Mouse (Mus musculus) liver, embryonic 11.5 days (tissue): ENCODE data around the gene Klrb1. TPM values are rescaled to one million over a fixed set of nuclear protein-coding genes. Genes with fewer than 3 reads are reported as not detected.
"Not testable (repeated sequence)": the region's sequence is repeated elsewhere in the genome, so short reads cannot be mapped to it uniquely, and the experiment has no call there.

Experiments used
- ATAC-seq: fragments of 200-750 bp; cut with Nextera tagmentation; replicated peaks from 2 replicates; pipeline ENCODE4 v1.8.0; 2017; ENCODE audit warnings: moderate number of reproducible peaks, mild to moderate bottlenecking, moderate TSS enrichment, moderate library complexity; ENCODE audit not compliant: low FRiP score
- DNase-seq: peaks from one replicate; pipeline ENCODE4 v3.0.0-alpha.2; 2017; ENCODE audit warnings: low spot score
- H3K27ac ChIP-seq: fragments of 300-500 bp; sonication (generic); 2 replicates; pipeline ENCODE4 v1.5.1; 2014; ENCODE audit warnings: mild to moderate bottlenecking, low read depth, low read length, control low read depth
- H3K27me3 ChIP-seq: fragments of 300-500 bp; sonication (generic); replicated peaks from 2 replicates; pipeline ENCODE4 v1.6.1; 2014; ENCODE audit warnings: low read length, mixed read lengths; ENCODE audit not compliant: control insufficient read depth, insufficient read depth
- H3K36me3 ChIP-seq: fragments of 300-500 bp; sonication (generic); 2 replicates; pipeline ENCODE4 v1.6.1; 2014; ENCODE audit warnings: mild to moderate bottlenecking, low read length, moderate library complexity, mixed read lengths; ENCODE audit not compliant: control insufficient read depth, insufficient read depth
- H3K4me1 ChIP-seq: fragments of 300-500 bp; sonication (generic); replicated peaks from 2 replicates; pipeline ENCODE4 v1.6.1; 2014; ENCODE audit warnings: low read length, mixed read lengths; ENCODE audit not compliant: control insufficient read depth, insufficient read depth
- H3K4me2 ChIP-seq: fragments of 300-500 bp; sonication (generic); 2 replicates; pipeline ENCODE4 v1.6.1; 2014; ENCODE audit warnings: mild to moderate bottlenecking, control low read depth, moderate library complexity
- H3K4me3 ChIP-seq: fragments of 300-500 bp; sonication (generic); 2 replicates; pipeline ENCODE4 v1.5.1; 2014; ENCODE audit warnings: low read depth, low read length, control low read depth
- H3K9ac ChIP-seq: fragments of 300-500 bp; sonication (generic); 2 replicates; pipeline ENCODE4 v1.6.1; 2014; ENCODE audit warnings: low read depth, low read length, control low read depth
- H3K9me3 ChIP-seq: fragments of 300-500 bp; sonication (generic); 2 replicates; pipeline ENCODE4 v1.6.1; 2016; ENCODE audit warnings: low read length, inconsistent platforms, mixed read lengths; ENCODE audit not compliant: control insufficient read depth
- WGBS: fragments of 180-500 bp; shearing (Covaris S2); extraction: QIAGEN DNeasy Blood & Tissue Kit; methylation state at CpG from one replicate; pipeline ENCODE4 v1.1.7; 2014; 5-methylcytosine and 5-hydroxymethylcytosine counted together
- polyA plus RNA-seq: library from polyadenylated mRNA; unstranded; fragments of >200 nt; fragmentation: Nextera tagmentation; extraction: Ambion mirVana; gene quantifications from 2 replicates; pipeline ENCODE4 v1.2.1, GENCODE M21; 2014

The Klrb1 gene
- polyA plus RNA-seq, 1 experiment from 2014 or later: not detected

GRCm38 (mm10) chr6:128747006-128747405, 24.1 kb upstream of the Klrb1 start:
- WGBS: 76% methylated on average over 6 of the region's 6 CpGs
- not testable (repeated sequence) for H3K4me1 ChIP-seq, H3K4me2 ChIP-seq, ATAC-seq, H3K27me3 ChIP-seq, H3K9ac ChIP-seq, H3K36me3 ChIP-seq, H3K4me3 ChIP-seq, DNase-seq, H3K27ac ChIP-seq, H3K9me3 ChIP-seq

DNA sequence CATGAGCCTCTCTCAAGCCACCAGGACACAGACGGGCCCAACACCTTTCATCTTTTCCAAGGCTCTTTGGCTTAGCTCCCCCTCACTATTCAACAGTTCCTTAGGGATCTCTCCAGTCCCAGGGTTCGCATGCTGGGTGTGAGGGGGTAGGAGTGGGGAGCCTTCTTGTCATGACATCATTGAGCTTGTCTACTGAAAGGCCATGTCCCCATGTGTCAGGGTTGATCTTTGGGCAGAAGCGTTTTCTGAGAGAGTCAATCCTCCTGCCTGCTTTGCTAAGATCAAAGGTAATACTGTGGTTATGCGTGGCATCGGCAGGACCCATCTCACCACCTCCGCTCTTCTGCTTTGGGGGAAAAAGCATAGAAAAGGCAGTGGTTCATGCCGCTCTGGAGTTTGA, 14.6 kb upstream of the Klrb1 start:
- no peak overlapping the region for H3K27ac ChIP-seq
- no peaks in the 10 kb centered on the region for H3K4me1 ChIP-seq
- ATAC-seq (no peak), DNase-seq (no peak)
- no peaks in the 10 kb centered on the region for H3K36me3 ChIP-seq
- H3K9ac ChIP-seq: no peak overlapping the region
- H3K27me3 ChIP-seq: no peaks in the 10 kb centered on the region
- H3K4me3 ChIP-seq: no peak overlapping the region
- WGBS: 83% methylated on average over 7 of the region's 7 CpGs
- no peak overlapping the region for H3K4me2 ChIP-seq
- H3K9me3 ChIP-seq: no peaks in the 10 kb centered on the region

DNA sequence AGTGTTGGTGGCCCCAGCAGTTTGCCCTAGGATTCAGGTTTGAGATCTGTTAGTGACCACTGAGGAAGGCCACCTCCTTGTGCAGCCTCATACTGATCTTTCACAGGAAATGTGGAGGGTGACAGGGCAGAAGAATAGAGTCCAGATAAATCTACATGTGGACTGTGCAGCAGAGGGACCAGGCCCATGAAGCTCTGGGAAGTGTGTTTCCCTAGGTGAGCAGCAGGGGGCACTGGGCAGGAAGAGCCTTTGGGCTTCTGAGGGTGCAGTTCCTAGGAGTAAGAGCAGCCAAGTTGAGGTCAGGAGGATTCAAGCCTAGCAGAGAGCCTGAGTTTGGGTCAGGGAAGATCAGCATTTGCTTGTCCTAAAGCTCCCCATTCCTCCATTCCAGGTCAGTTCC, 13.2 kb upstream of the Klrb1 start:
- H3K4me3 ChIP-seq: no peak overlapping the region
- no peak overlapping the region for H3K9ac ChIP-seq
- no peak overlapping the region for H3K4me2 ChIP-seq
- H3K4me1 ChIP-seq: no peaks in the 10 kb centered on the region
- H3K9me3 ChIP-seq: no peaks in the 10 kb centered on the region
- H3K27ac ChIP-seq: no peak overlapping the region
- no peaks in the 10 kb centered on the region for H3K36me3 ChIP-seq
- ATAC-seq: peak; percentile 53
- DNase-seq: no peak
- H3K27me3 ChIP-seq: no peaks in the 10 kb centered on the region

DNA sequence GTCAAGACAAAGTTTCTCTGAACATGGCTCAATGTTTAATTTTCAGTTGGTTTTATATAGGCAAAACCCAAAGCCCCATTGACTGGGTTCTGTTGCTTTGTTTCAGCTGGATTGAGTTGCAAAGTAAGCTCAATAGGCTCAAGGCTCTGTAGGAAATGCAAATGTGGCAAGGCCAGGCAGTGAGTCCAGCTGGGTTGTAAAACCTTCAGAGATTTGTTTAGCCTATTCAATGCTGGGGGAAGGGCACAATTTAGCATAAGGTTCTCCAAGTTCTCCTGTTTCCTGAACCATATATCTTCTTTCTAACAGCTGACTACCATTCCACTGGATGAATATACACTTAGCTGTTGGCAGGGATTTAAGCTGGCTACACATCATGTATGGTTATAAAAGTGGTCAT, 12.0 kb upstream of the Klrb1 start:
- no peak overlapping the region for H3K9ac ChIP-seq
- H3K36me3 ChIP-seq: no peaks in the 10 kb centered on the region
- H3K4me2 ChIP-seq: no peak overlapping the region
- no peaks in the 10 kb centered on the region for H3K27me3 ChIP-seq
- ATAC-seq (no peak), DNase-seq (no peak)
- H3K27ac ChIP-seq: no peak overlapping the region
- H3K4me1 ChIP-seq: no peaks in the 10 kb centered on the region
- H3K9me3 ChIP-seq: no peaks in the 10 kb centered on the region
- no peak overlapping the region for H3K4me3 ChIP-seq

GRCm38 (mm10) chr6:128733908-128734679, 11.2 kb upstream of the Klrb1 start:
- H3K9ac ChIP-seq: no peak overlapping the region
- H3K4me2 ChIP-seq: no peak overlapping the region
- no peaks in the 10 kb centered on the region for H3K27me3 ChIP-seq
- WGBS: 58% methylated on average over 5 of the region's 5 CpGs
- DNase-seq (no peak), ATAC-seq (no peak)
- no peaks in the 10 kb centered on the region for H3K9me3 ChIP-seq
- no peaks in the 10 kb centered on the region for H3K4me1 ChIP-seq
- no peak overlapping the region for H3K27ac ChIP-seq
- no peaks in the 10 kb centered on the region for H3K36me3 ChIP-seq
- H3K4me3 ChIP-seq: no peak overlapping the region

- Histone ChIP-seq H3K4me3 (no peak overlapping the region), H3K36me3 (no peaks in the 10 kb centered on the region), H3K4me2 (no peak overlapping the region), H3K9ac (no peak overlapping the region), H3K27ac (no peak overlapping the region), H3K4me1 (no peaks in the 10 kb centered on the region), H3K27me3 (no peaks in the 10 kb centered on the region), H3K9me3 (no peaks in the 10 kb centered on the region)
- no peak for ATAC-seq
- 81% methylated on average over 3 of the region's 3 CpGs for WGBS
- DNase-seq: no peak
Observed at GRCm38 (mm10) chr6:128732032-128732431, 9.2 kb upstream of the Klrb1 start.

DNA sequence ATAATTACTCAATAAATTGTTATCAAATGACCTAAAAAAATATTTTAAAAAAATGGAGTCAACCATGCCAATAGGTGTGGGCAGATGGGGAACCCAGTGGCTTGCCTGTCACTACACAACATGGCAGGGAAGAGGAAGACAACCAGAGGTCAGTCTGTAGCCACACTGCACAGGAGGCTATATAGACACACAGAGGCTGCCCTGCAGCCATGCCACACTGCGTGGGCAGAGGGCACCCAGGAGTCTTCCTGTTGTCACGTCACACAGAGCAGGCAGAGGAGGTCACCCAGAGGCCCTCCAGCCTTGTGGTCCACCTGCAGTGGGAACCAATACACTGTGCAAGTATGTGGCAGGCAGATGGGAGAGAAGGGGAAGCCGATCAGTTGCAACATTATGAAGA, 21.2 kb downstream of the Klrb1 start:
- WGBS: 69% methylated on average over 3 of the region's 3 CpGs
- no peaks in the 10 kb centered on the region for H3K27me3 ChIP-seq
- no peak overlapping the region for H3K27ac ChIP-seq
- DNase-seq (no peak), ATAC-seq (no peak)
- no peaks in the 10 kb centered on the region for H3K4me1 ChIP-seq
- H3K9me3 ChIP-seq: no peaks in the 10 kb centered on the region
- no peak overlapping the region for H3K4me3 ChIP-seq
- H3K4me2 ChIP-seq: no peak overlapping the region
- H3K36me3 ChIP-seq: no peaks in the 10 kb centered on the region
- no peak overlapping the region for H3K9ac ChIP-seq

DNA sequence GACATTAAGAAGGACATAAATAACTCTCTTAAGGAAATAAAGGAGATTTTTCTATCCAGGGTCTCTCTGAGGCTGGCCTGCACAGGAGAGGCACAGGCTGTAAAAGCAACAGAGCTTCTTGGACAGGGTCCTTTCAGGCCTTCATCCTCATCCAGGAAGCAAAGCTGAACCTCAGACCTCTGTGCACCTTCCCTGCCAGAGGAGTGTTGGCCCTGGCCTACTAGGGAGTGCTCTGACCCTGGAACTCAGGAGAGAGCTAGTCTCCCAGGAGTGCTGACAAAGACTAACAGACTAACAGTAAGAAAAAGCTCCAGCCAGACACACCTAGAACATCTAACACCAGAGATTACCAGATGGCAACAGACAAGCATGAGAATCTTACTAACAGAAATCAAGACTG, 43.3 kb downstream of the Klrb1 start:
- Histone ChIP-seq H3K9me3 (no peaks in the 10 kb centered on the region), H3K36me3 (no peaks in the 10 kb centered on the region), H3K4me2 (no peak overlapping the region), H3K27ac (no peak overlapping the region), H3K4me3 (no peak overlapping the region), H3K4me1 (no peaks in the 10 kb centered on the region), H3K27me3 (no peaks in the 10 kb centered on the region), H3K9ac (no peak overlapping the region)
- DNase-seq (no peak), ATAC-seq (no peak)

GRCm38 (mm10) chr6:128669936-128670335, 52.9 kb downstream of the Klrb1 start:
- H3K4me3 ChIP-seq: no peak overlapping the region
- 56% methylated on average over 4 of the region's 4 CpGs for WGBS
- H3K4me2 ChIP-seq: no peak overlapping the region
- DNase-seq (no peak), ATAC-seq (no peak)
- H3K36me3 ChIP-seq: no peaks in the 10 kb centered on the region
- no peak overlapping the region for H3K9ac ChIP-seq
- H3K27ac ChIP-seq: no peak overlapping the region
- H3K9me3 ChIP-seq: no peaks in the 10 kb centered on the region
- H3K27me3 ChIP-seq: no peaks in the 10 kb centered on the region
- no peaks in the 10 kb centered on the region for H3K4me1 ChIP-seq
